Mouse (Mus musculus): ENCODE results near the gene Minar1.

The Minar1 gene

GRCm38 (mm10) chr9:89623006-89623760 lies at the start of gene Minar1:
Gene Minar1 (minus strand): TSS chr9:89623125.
- DNase-seq (ENCODE audit: low spot score) = peak; percentile 64

- DNase-seq (ENCODE audit: low spot score) = no peak
Observed at GRCm38 (mm10) chr9:89669878-89670277, 47.0 kb upstream of the Minar1 start.

GRCm38 (mm10) chr9:89667306-89667942 lies 44.5 kb upstream of the Minar1 start:
- DNase-seq (ENCODE audit: low spot score) = no peak

- no peak for DNase-seq (ENCODE audit: low spot score)
Observed at GRCm38 (mm10) chr9:89650913-89651312, 28.0 kb upstream of the Minar1 start.

GRCm38 (mm10) chr9:89637453-89637852 lies 14.5 kb upstream of the Minar1 start:
- no peak for DNase-seq (ENCODE audit: low spot score)

- DNase-seq (ENCODE audit: low spot score) = peak; percentile 46
Observed at GRCm38 (mm10) chr9:89622296-89623005, 474 bp downstream of the Minar1 start.

GRCm38 (mm10) chr9:89621750-89622149 lies 1.2 kb downstream of the Minar1 start:
- DNase-seq (ENCODE audit: low spot score) = no peak

GRCm38 (mm10) chr9:89620347-89620746 lies 2.6 kb downstream of the Minar1 start:
- DNase-seq (ENCODE audit: low spot score) = no peak

- no peak for DNase-seq (ENCODE audit: low spot score)
Observed at GRCm38 (mm10) chr9:89616946-89617345, 6.0 kb downstream of the Minar1 start.

- DNase-seq (ENCODE audit: low spot score) = no peak
Observed at GRCm38 (mm10) chr9:89610592-89610991, 12.3 kb downstream of the Minar1 start.

- DNase-seq (ENCODE audit: low spot score) = no peak
Observed at GRCm38 (mm10) chr9:89607321-89607720, 15.6 kb downstream of the Minar1 start.

GRCm38 (mm10) chr9:89606256-89606655 lies 16.7 kb downstream of the Minar1 start:
- DNase-seq (ENCODE audit: low spot score) = no peak

GRCm38 (mm10) chr9:89601891-89602290 lies 21.0 kb downstream of the Minar1 start:
- DNase-seq (ENCODE audit: low spot score) = no peak

GRCm38 (mm10) chr9:89600677-89601076 lies 22.2 kb downstream of the Minar1 start:
- no peak for DNase-seq (ENCODE audit: low spot score)

GRCm38 (mm10) chr9:89597071-89597470 lies 25.9 kb downstream of the Minar1 start:
- DNase-seq (ENCODE audit: low spot score) = no peak

GRCm38 (mm10) chr9:89596392-89596791 lies 26.5 kb downstream of the Minar1 start:
- DNase-seq (ENCODE audit: low spot score) = no peak

- no peak for DNase-seq (ENCODE audit: low spot score)
Observed at GRCm38 (mm10) chr9:89592391-89592790, 30.5 kb downstream of the Minar1 start.

GRCm38 (mm10) chr9:89578422-89578821 lies 44.5 kb downstream of the Minar1 start:
- no peak for DNase-seq (ENCODE audit: low spot score)

- no peak for DNase-seq (ENCODE audit: low spot score)
Observed at GRCm38 (mm10) chr9:89552663-89553062, 70.3 kb downstream of the Minar1 start.

All from retina, embryonic 14.5 days (tissue).